Mouse (Mus musculus): ENCODE results near the gene Metrn. TPM values are rescaled to one million over a fixed set of nuclear protein-coding genes. Genes with fewer than 3 reads are reported as not detected.

Gene Metrn
- polyA plus RNA-seq, 1 experiment: 14.6 TPM

DNA sequence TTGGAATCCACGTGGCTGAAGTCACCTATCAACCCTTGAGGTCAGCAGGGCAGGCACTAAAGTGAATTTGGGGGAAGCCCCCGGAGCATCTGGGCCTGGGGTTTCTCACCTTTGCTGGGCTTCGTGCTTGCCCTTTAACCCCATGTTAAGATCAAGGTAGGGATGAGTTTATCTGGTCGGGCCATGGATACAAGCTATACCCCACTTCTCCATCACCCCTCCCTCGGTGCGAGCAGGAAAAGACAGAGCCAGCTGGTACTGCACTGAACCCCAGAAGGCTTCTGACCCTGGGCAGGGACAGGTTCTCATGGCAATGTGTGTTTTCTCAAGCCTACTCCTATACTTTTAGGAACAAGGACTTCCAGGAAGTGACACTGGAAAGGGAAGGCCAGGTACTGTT lies 15.6 kb downstream of the Metrn start:
- Histone ChIP-seq H3K4me3 (ENCODE audit: insufficient read depth, low read length) (no peak overlapping the region), H3K27ac (ENCODE audit: insufficient read depth, low read depth, low read length) (no peak overlapping the region), H3K4me1 (ENCODE audit: control insufficient read depth, insufficient read depth, low read length) (peaks cover 8% of the 10 kb centered on the region)
- TF ChIP-seq CTCF (IDR thresholded peaks at IDR 0.05; ENCODE audit: low read depth, low read length): no peak
- no peak for TF ChIP-seq POLR2A (IDR thresholded peaks at IDR 0.05; ENCODE audit: borderline replicate concordance, low read depth, low read length)

DNA sequence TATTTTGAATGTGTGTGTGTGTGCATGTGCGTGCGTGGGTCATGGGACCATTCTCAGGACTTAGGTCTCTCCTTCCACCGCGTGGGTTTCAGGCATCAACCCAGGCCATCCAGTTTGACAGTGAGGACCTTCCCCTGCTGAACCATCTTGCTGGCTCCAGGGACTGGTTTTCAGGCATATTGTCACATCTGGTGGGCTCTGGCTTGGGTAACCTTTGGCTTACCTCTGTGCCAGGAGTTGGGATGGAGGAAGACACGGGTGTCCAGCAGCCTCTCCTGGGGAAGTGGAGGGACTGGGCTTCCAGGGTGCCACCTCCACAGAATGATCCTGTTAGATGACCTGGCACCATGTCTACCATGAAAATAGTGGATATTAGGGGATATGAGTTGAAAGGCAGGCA lies 19.0 kb downstream of the Metrn start:
- TF ChIP-seq POLR2A (IDR thresholded peaks at IDR 0.05; ENCODE audit: borderline replicate concordance, low read depth, low read length) (no peak), CTCF (IDR thresholded peaks at IDR 0.05; ENCODE audit: low read depth, low read length) (no peak)
- Histone ChIP-seq H3K4me1 (ENCODE audit: control insufficient read depth, insufficient read depth, low read length) (peaks cover 2% of the 10 kb centered on the region; the same call in 1 of the 2 replicates), H3K4me3 (ENCODE audit: insufficient read depth, low read length) (no peak overlapping the region), H3K27ac (ENCODE audit: insufficient read depth, low read depth, low read length) (no peak overlapping the region)

DNA sequence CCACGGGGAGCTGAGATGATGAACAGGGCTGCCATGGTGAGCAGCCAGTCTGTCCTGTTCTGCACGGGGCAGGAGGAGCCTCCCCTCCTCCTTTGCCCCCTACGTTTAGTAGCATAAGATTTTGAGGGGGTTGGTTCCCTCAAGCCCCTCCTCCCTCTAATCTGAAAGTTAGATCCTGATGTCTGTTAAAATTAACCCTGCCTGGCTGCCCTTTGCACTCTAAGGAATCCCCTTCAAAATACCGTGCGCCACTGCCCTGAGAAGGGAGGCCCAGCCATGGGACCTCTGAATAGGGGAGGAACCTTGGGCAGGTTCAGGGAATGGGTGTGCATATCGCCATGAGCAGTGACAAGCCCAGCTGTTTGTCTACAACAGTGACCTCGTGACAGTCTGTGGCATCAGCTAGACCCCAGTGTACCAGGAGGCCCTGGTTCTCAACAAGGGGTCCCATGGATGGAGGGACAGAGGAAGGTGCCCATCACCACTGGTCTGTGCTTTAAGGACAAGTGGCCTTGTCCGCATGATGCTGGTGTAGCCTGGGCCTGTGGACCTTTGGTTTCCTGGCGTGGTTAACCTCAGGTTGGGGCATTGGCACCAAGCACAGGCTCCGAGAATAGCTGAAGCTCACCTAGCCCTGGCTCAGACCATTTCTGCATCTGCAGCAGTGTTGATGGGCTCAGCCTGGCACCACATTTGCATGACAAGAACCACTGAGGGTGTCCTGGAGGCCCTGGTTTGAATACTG lies 21.4 kb downstream of the Metrn start:
- TF ChIP-seq POLR2A (IDR thresholded peaks at IDR 0.05; ENCODE audit: borderline replicate concordance, low read depth, low read length) (no peak), CTCF (IDR thresholded peaks at IDR 0.05; ENCODE audit: low read depth, low read length) (no peak)
- Histone ChIP-seq H3K4me1 (ENCODE audit: control insufficient read depth, insufficient read depth, low read length) (peaks cover 2% of the 10 kb centered on the region; the same call in 1 of the 2 replicates), H3K4me3 (ENCODE audit: insufficient read depth, low read length) (no peak overlapping the region), H3K27ac (ENCODE audit: insufficient read depth, low read depth, low read length) (no peak overlapping the region)

GRCm38 (mm10) chr17:25773549-25774120 lies 23.3 kb downstream of the Metrn start, which contains the start of gene Narfl:
Gene Narfl (plus strand): TSS chr17:25773776.
- H3K4me1 ChIP-seq (ENCODE audit: control insufficient read depth, insufficient read depth, low read length): peaks cover 2% of the 10 kb centered on the region; the same call in 1 of the 2 replicates
- no peak for TF ChIP-seq POLR2A (IDR thresholded peaks at IDR 0.05; ENCODE audit: borderline replicate concordance, low read depth, low read length)
- TF ChIP-seq CTCF (IDR thresholded peaks at IDR 0.05; ENCODE audit: low read depth, low read length): peak; percentile 79
- H3K4me3 ChIP-seq (ENCODE audit: insufficient read depth, low read length): peak within 1 kb of the TSS; percentile 69
- H3K27ac ChIP-seq (ENCODE audit: insufficient read depth, low read depth, low read length): no peak within 1 kb of the TSS

- H3K4me1 ChIP-seq (ENCODE audit: control insufficient read depth, insufficient read depth, low read length): no peaks in the 10 kb centered on the region
- H3K27ac ChIP-seq (ENCODE audit: insufficient read depth, low read depth, low read length): no peak overlapping the region
- TF ChIP-seq CTCF (IDR thresholded peaks at IDR 0.05; ENCODE audit: low read depth, low read length) (no peak), POLR2A (IDR thresholded peaks at IDR 0.05; ENCODE audit: borderline replicate concordance, low read depth, low read length) (no peak)
Observed at GRCm38 (mm10) chr17:25769331-25769730, 27.6 kb downstream of the Metrn start.

DNA sequence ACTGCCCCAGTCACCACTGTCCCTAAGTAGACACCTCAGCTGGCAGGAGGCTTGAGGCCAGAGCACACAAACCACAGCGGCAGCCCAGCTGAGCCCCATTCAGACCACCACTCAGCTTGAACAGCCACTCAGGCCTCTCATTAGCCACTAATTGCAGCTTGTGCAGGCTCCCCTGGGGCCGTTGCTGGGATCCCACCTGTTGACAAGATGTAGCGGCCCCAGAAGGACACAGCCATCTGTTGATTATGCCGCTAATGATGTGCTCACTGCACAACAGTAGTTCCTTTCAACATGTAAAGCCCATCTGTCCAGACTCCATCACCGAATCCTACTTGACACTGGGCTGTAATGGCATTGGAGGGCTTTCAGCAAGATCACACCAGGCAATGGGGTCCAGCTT lies 31.1 kb downstream of the Metrn start:
- TF ChIP-seq POLR2A (IDR thresholded peaks at IDR 0.05; ENCODE audit: borderline replicate concordance, low read depth, low read length): no peak
- Histone ChIP-seq H3K27ac (ENCODE audit: insufficient read depth, low read depth, low read length) (no peak overlapping the region), H3K4me1 (ENCODE audit: control insufficient read depth, insufficient read depth, low read length) (peaks cover 12% of the 10 kb centered on the region), H3K4me3 (ENCODE audit: insufficient read depth, low read length) (no peak overlapping the region)

More at GRCm38 (mm10) chr17:25769331-25769730, 27.6 kb downstream of the Metrn start:
- no peak overlapping the region for H3K4me3 ChIP-seq (ENCODE audit: insufficient read depth, low read length)

- TF ChIP-seq POLR2A (IDR thresholded peaks at IDR 0.05; ENCODE audit: borderline replicate concordance, low read depth, low read length) (no peak), CTCF (IDR thresholded peaks at IDR 0.05; ENCODE audit: low read depth, low read length) (no peak)
- Histone ChIP-seq H3K27ac (ENCODE audit: insufficient read depth, low read depth, low read length) (no peak overlapping the region), H3K4me3 (ENCODE audit: insufficient read depth, low read length) (no peak overlapping the region), H3K4me1 (ENCODE audit: control insufficient read depth, insufficient read depth, low read length) (peaks cover 21% of the 10 kb centered on the region)
Observed at GRCm38 (mm10) chr17:25762591-25762990, 34.3 kb downstream of the Metrn start.

DNA sequence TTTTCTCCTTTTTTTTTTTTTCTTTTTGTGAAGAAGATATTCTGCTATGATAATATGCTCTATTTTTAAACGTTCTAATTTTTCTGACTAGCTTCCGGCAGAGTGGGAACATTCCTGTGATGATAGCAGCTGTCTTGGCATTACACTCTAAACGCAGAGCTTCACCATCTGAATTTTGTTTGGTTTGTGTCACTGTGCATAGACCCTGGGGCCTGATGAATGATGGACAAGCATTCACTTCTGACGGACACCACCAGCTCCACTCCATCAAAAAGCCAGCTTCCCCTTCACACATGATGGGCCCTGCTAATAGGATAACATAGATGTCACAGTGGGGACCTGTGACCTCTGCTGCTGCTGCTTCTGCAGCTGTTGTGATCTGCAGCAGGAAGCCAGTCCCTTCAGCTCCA lies 35.4 kb downstream of the Metrn start:
- no peak overlapping the region for H3K4me3 ChIP-seq (ENCODE audit: insufficient read depth, low read length)
- peaks cover 21% of the 10 kb centered on the region for H3K4me1 ChIP-seq (ENCODE audit: control insufficient read depth, insufficient read depth, low read length)
- TF ChIP-seq CTCF (IDR thresholded peaks at IDR 0.05; ENCODE audit: low read depth, low read length) (no peak), POLR2A (IDR thresholded peaks at IDR 0.05; ENCODE audit: borderline replicate concordance, low read depth, low read length) (no peak)
- H3K27ac ChIP-seq (ENCODE audit: insufficient read depth, low read depth, low read length): peak overlapping the region; percentile 60

GRCm38 (mm10) chr17:25760148-25760547 lies 36.8 kb downstream of the Metrn start:
- Histone ChIP-seq H3K4me3 (ENCODE audit: insufficient read depth, low read length) (no peak overlapping the region), H3K4me1 (ENCODE audit: control insufficient read depth, insufficient read depth, low read length) (peaks cover 21% of the 10 kb centered on the region), H3K27ac (ENCODE audit: insufficient read depth, low read depth, low read length) (no peak overlapping the region)
- TF ChIP-seq CTCF (IDR thresholded peaks at IDR 0.05; ENCODE audit: low read depth, low read length): no peak
- no peak for TF ChIP-seq POLR2A (IDR thresholded peaks at IDR 0.05; ENCODE audit: borderline replicate concordance, low read depth, low read length)

DNA sequence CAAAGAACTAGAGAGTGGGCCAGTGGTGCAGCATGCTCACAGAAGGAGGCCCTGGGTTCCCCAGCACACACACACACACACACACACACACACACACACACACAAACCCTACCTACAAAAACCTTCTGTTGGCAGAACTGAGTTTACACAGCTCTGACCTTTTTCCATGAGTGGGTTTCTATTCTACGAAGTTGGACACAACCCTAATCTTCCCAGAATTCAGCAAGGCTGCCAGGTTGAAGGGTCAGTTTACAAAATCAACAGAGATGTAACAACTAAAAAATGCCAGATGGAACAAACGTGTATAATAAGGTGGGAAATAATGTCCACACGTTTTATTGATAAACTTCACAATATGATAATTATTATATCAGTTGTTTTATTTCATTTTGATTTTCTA lies 39.2 kb downstream of the Metrn start:
- no peak for TF ChIP-seq POLR2A (IDR thresholded peaks at IDR 0.05; ENCODE audit: borderline replicate concordance, low read depth, low read length)
- no peak for TF ChIP-seq CTCF (IDR thresholded peaks at IDR 0.05; ENCODE audit: low read depth, low read length)
- Histone ChIP-seq H3K4me1 (ENCODE audit: control insufficient read depth, insufficient read depth, low read length) (peaks cover 21% of the 10 kb centered on the region), H3K27ac (ENCODE audit: insufficient read depth, low read depth, low read length) (no peak overlapping the region), H3K4me3 (ENCODE audit: insufficient read depth, low read length) (no peak overlapping the region)

Data from bone marrow macrophage, adult 2 months (primary cell).